Mouse (Mus musculus) heart, postnatal 0 days (tissue): ENCODE results near the gene Foxc2.

Experiments
- CTCF ChIP-seq: IDR thresholded peaks from 2 replicates; pipeline ENCODE4 v1.5.1; 2016; ENCODE audit warnings: antibody characterized with exemption, control low read depth, low read depth
- EP300 ChIP-seq: IDR thresholded peaks from 2 replicates; pipeline ENCODE4 v1.6.1; 2016; ENCODE audit warnings: antibody characterized with exemption, low read depth

DNA sequence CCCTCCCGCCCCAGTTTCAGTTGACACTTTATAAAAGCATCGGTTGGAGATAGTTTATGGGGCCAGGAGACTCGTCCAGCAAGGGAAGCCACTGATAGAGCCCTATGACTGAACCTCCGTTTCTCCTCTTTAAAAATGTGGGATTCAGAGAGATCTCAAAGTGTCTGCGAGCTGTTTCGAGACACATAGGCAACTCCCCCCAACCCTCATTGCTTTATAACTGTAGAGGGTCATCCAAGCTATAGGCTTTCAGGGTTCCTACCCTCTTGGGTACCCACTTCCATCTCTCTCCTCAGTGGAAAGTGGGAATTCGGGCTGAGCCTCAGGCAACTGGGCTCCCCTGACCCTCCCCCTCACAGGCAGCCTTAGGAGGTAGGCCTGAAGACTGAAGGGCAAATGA, 34.6 kb upstream of the Foxc2 start:
- TF ChIP-seq EP300 (no peak), CTCF (no peak)
